Mouse (Mus musculus): Measurements from ENCODE around the gene Tmem92. TPM values are rescaled to one million over a fixed set of nuclear protein-coding genes. Genes with fewer than 3 reads are reported as not detected.

Gene Tmem92
- polyA plus RNA-seq (2012; rRNA removed; ENCODE audit: low replicate concordance) = not detected in 2 replicates

DNA sequence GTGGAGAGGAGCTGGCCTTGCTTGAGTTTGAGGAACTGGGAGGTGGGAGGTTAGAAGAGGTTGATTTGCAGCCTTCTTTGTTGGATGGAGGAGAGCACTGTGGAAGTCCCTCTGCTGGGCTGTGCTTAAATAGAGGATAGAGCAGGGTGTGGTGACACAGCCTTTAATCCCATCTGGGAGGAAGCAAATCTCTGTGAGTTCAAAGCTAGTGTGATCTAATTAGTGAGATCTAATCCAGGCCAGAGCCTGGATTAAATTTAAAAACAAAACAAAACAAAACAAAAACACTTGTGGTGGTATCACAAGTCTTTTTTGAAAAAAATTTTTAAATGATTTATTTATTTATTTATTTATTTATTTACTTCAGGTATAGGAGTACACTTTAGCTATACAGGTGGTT is at the start of gene Tmem92:
Tmem92 (minus strand) TSS at position 101 of the 400 bp plus-strand sequence.

DNA sequence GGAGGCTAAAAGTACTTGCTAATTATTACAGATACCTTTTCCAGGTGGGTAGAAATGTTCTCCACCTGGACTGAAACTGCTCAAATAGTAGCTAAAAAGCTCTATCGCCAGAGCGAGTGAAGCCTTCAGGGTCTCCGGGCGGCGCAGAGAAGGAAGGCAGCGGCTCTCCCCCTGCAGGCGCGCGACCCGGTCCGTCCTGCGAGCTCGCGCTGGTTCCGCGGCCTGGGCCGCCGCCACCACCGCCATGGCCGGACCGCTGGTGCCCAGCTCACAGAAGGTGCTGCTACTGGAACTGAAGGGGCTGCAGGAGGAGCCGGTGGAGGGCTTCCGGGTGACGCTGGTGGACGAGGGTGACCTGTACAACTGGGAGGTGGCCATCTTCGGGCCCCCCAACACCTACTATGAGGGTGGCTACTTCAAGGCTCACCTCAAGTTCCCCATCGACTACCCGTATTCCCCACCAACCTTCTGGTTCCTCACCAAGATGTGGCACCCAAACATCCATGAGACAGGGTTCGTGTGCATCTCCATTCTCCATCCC is 40.7 kb downstream of the Tmem92 start, which contains the start of gene Cdc34b:
Cdc34b (plus strand) TSS at position 51 of the 541 bp plus-strand sequence.

Other genes starting within 250 kb of the Tmem92 start
- gene Rsad1, start 233.4 kb downstream of the Tmem92 start, polyA plus RNA-seq (2012; rRNA removed; ENCODE audit: low replicate concordance) = 12.5 and 13.0 TPM in 2 replicates
- 0.13 TPM in 1 of 2 replicates, not detected in the other for gene Chad, start 217.7 kb downstream of the Tmem92 start, polyA plus RNA-seq (2012; rRNA removed; ENCODE audit: low replicate concordance)
- gene Acsf2, start 180.8 kb downstream of the Tmem92 start, polyA plus RNA-seq (2012; rRNA removed; ENCODE audit: low replicate concordance) = 50.1 and 60.4 TPM in 2 replicates
- 89.2 and 103 TPM in 2 replicates for gene Lrrc59, start 152.9 kb downstream of the Tmem92 start, polyA plus RNA-seq (2012; rRNA removed; ENCODE audit: low replicate concordance)
- 59.6 and 96.9 TPM in 2 replicates for gene Mrpl27, start 128.9 kb downstream of the Tmem92 start, polyA plus RNA-seq (2012; rRNA removed; ENCODE audit: low replicate concordance)
- gene Eme1, start 128.7 kb downstream of the Tmem92 start, polyA plus RNA-seq (2012; rRNA removed; ENCODE audit: low replicate concordance) = 0.33 and 3.2 TPM in 2 replicates
- gene Xylt2, start 105.2 kb downstream of the Tmem92 start, polyA plus RNA-seq (2012; rRNA removed; ENCODE audit: low replicate concordance) = 31.0 and 46.6 TPM in 2 replicates
- gene Gm11541, start 78.2 kb downstream of the Tmem92 start, polyA plus RNA-seq (2012; rRNA removed; ENCODE audit: low replicate concordance) = 0.13 TPM in 1 of 2 replicates, not detected in the other
- 0.26 TPM in 1 of 2 replicates, not detected in the other for gene Cdc34b, start 40.9 kb downstream of the Tmem92 start, polyA plus RNA-seq (2012; rRNA removed; ENCODE audit: low replicate concordance)
- 205 and 642 TPM in 2 replicates for gene Col1a1, start 153.5 kb upstream of the Tmem92 start, polyA plus RNA-seq (2012; rRNA removed; ENCODE audit: low replicate concordance)
- gene Hils1, start 184.9 kb upstream of the Tmem92 start, polyA plus RNA-seq (2012; rRNA removed; ENCODE audit: low replicate concordance) = not detected in 2 replicates
- gene Sgca, start 193.6 kb upstream of the Tmem92 start, polyA plus RNA-seq (2012; rRNA removed; ENCODE audit: low replicate concordance) = 2.6 and 16.3 TPM in 2 replicates
- 58.5 and 68.7 TPM in 2 replicates for gene Ppp1r9b, start 208.3 kb upstream of the Tmem92 start, polyA plus RNA-seq (2012; rRNA removed; ENCODE audit: low replicate concordance)
- 2.4 and 19.4 TPM in 2 replicates for gene Samd14, start 227.2 kb upstream of the Tmem92 start, polyA plus RNA-seq (2012; rRNA removed; ENCODE audit: low replicate concordance)